Mouse (Mus musculus) cerebellum, adult 2 months (tissue): Measurements from ENCODE around the gene Mpp3.
A peak's percentile ranks its signal among the peaks of the same experiment; 100 is the strongest.

ENCODE experiments used
- CTCF ChIP-seq: fragments of 200-500 bp; IDR thresholded peaks from 2 replicates; pipeline ENCODE4 v1.5.1; 2011; ENCODE audit warnings: low read depth, mild to moderate bottlenecking, control low read depth, low read length, moderate library complexity, borderline replicate concordance; ENCODE audit not compliant: insufficient read depth
- POLR2A ChIP-seq: fragments of 200-500 bp; IDR thresholded peaks from 2 replicates; pipeline ENCODE4 v1.6.1; 2011; ENCODE audit warnings: low read length, control low read depth, borderline replicate concordance; ENCODE audit not compliant: insufficient read depth

- TF ChIP-seq CTCF (peak; percentile 83), POLR2A (no peak)
Measured at GRCm38 (mm10) chr11:102040138-102040524, 11.9 kb upstream of the Mpp3 start.
